Mouse (Mus musculus): ENCODE measurements around the gene Lrrc26.
A peak's percentile ranks its signal among the peaks of the same experiment; 100 is the strongest.

The Lrrc26 gene

GRCm38 (mm10) chr2:25298046-25298445 lies 8.3 kb downstream of the Lrrc26 start:
- no peak for DNase-seq (ENCODE audit: low spot score in 2 of 2)

- no peak for DNase-seq (ENCODE audit: low spot score in 2 of 2)
These were observed 13.7 kb downstream of the Lrrc26 start for GRCm38 (mm10) chr2:25303452-25303851.

- no peak for DNase-seq (ENCODE audit: low spot score in 2 of 2)
These were observed 14.4 kb downstream of the Lrrc26 start for GRCm38 (mm10) chr2:25303931-25304656.

- no peak for DNase-seq (ENCODE audit: low spot score in 2 of 2)
These were observed 15.2 kb downstream of the Lrrc26 start for GRCm38 (mm10) chr2:25304657-25305541.

DNA sequence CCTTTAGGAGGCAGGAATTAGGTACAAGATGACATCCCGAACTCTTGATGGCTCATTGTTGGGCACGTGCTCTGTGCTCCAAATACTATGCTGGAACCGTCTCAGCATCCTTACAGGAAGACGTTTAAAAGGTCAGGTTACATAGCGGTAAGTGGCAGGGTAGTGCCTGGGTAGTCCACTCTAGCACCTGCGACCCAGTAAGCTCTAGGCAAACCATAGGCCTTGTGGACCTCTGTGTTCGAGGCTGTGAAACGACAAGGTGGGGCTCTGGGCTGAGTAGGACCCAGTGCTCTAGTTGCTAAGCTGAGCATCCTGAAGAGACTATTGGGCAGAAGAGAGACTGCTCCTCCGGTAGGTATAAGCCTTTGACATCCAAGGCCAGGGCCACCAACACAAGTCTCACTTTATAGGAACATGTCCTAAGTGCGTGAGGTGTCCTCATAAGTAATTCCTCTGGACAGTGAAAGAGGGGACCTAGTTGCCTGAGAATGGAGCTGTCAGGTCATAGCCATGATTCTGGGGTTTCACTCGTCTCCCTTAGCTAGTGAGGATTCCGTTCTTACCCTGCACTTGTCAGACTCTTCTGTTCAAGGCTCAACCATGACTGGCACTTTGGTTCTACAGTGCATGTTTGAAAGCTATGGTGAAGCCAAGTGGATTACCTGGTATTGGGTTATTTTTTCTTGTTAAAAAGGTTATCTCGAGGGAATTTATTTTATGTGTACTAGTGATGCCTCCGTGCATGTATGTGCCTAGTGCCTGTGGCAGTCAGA lies 16.1 kb downstream of the Lrrc26 start:
- no peak for DNase-seq (ENCODE audit: low spot score in 2 of 2)

DNA sequence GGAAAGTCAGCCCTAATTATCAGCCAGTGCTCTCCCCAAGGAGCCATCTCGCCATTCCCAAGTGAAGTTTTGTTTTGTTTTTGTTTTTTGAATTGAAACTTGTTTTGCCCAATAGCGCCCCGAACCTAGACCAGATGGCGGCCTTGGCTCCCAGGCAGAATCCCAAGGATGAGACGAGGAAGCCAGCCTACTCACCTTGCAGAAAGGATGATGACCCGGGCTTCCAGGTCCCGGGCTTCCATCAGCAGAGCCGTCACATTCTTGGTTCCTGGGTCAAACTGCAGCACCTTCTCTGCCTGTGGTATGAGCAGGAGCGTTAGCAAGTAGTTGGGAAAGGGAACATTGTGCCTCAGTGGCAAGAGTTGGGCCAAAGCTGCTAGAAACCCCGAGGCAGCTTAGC lies 20.5 kb downstream of the Lrrc26 start:
- no peak for DNase-seq (ENCODE audit: low spot score in 2 of 2)

DNA sequence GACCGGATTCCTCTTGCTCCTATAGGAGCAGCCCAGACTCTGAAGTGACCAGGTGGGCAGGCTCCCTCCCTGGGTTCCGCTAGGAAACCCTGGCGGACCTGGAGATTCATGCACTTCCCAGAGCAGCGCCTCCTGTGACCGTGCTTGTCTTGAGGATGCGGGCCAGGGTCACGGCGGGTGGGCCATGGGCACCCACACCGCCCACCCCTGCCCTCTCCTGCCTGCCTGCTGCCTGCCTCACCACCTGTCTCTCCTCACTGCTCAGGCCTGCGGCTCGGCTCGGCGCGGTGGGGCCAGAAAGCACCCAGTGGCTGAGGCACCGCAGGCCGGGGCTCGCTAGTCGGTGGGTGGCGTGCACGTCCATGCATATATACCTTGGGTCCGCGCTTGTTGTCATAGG lies 21.3 kb downstream of the Lrrc26 start:
- no peak for DNase-seq (ENCODE audit: low spot score in 2 of 2)

DNA sequence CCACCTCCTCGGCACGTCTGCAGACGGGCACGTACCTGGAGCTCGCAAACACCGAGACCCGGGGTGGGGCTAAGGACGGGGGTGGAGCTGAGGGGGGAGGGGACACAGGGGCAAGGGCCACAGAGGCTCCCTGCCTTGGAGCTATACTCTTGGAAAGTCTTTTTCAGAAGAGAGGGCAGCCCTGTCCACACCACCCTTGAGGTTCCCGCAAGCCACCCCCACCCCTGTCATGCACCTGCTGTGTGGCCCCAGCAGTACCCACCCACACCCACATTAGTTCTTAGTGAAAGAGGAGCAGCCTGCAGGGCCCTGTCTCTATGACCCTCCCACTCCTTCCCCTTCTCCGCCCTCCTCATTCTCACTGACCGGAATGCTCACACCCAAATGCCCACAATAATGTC lies 21.8 kb downstream of the Lrrc26 start:
- DNase-seq (ENCODE audit: low spot score in 2 of 2) = no peak

GRCm38 (mm10) chr2:25318119-25318966 lies 28.6 kb downstream of the Lrrc26 start:
- no peak for DNase-seq (ENCODE audit: low spot score in 2 of 2)

GRCm38 (mm10) chr2:25318971-25319773 lies 29.5 kb downstream of the Lrrc26 start, which contains the start of gene Grin1:
Gene Grin1, minus strand, starts transcription at chr2:25319187.
- no peak for DNase-seq (ENCODE audit: low spot score in 2 of 2)

GRCm38 (mm10) chr2:25320084-25320483 lies 30.4 kb downstream of the Lrrc26 start:
- DNase-seq (ENCODE audit: low spot score in 2 of 2) = no peak

DNA sequence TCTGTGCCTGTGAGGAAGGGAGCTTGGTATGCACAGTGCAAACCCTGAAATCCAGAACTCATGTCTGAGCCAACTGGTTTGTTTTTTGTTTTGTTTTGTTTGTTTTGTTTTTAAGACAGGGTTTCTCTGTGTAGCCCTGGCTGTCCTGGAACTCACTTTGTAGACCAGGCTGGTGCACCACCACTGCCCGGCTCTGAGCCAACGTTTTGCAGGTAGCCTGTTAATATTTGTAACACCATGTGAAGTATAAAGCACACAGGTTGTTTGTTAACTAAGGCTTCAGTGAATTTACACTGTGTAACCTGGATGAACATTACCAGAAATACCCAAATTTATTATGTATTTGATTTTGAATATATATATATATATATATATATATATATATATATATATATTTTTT lies 36.3 kb downstream of the Lrrc26 start:
- no peak for DNase-seq (ENCODE audit: low spot score in 2 of 2)

GRCm38 (mm10) chr2:25328440-25328839 lies 38.7 kb downstream of the Lrrc26 start:
- DNase-seq (ENCODE audit: low spot score in 2 of 2) = no peak

- DNase-seq (ENCODE audit: low spot score in 2 of 2) = no peak
These were observed 41.8 kb downstream of the Lrrc26 start for GRCm38 (mm10) chr2:25331470-25331869.

GRCm38 (mm10) chr2:25332286-25333160 lies 42.8 kb downstream of the Lrrc26 start, which contains the start of gene Man1b1:
Gene Man1b1, plus strand, starts transcription at chr2:25332338.
- DNase-seq (ENCODE audit: low spot score in 2 of 2) = peak; percentile 99 to 100

GRCm38 (mm10) chr2:25333569-25333968 lies 43.9 kb downstream of the Lrrc26 start:
- DNase-seq (ENCODE audit: low spot score in 2 of 2) = no peak

- no peak for DNase-seq (ENCODE audit: low spot score in 2 of 2)
These were observed 48.6 kb downstream of the Lrrc26 start for GRCm38 (mm10) chr2:25338303-25338702.

Data from heart, adult 9 months (tissue).